Mouse (Mus musculus): Measurements from ENCODE around the gene Palmd. TPM values are rescaled to one million over a fixed set of nuclear protein-coding genes. Genes with fewer than 3 reads are reported as not detected.

The Palmd gene
- 10 to 100 TPM; 15.3 to 24.1 (median 20.2) TPM for total RNA-seq (2022)

- DNase-seq (ENCODE audit: low spot score in 2 of 2) = peak in 1 of 2 experiments; percentile 29
Measured at GRCm38 (mm10) chr3:116968540-116968997, at the start of gene Palmd. Palmd (minus strand) TSS chr3:116968987.

- DNase-seq (ENCODE audit: low spot score in 2 of 2) = no peak
Measured at GRCm38 (mm10) chr3:117010182-117010581, 41.4 kb upstream of the Palmd start.

GRCm38 (mm10) chr3:117007340-117007739 is 38.6 kb upstream of the Palmd start:
- no peak for DNase-seq (ENCODE audit: low spot score in 2 of 2)

- no peak for DNase-seq (ENCODE audit: low spot score in 2 of 2)
Measured at GRCm38 (mm10) chr3:117006636-117007035, 37.8 kb upstream of the Palmd start.

DNA sequence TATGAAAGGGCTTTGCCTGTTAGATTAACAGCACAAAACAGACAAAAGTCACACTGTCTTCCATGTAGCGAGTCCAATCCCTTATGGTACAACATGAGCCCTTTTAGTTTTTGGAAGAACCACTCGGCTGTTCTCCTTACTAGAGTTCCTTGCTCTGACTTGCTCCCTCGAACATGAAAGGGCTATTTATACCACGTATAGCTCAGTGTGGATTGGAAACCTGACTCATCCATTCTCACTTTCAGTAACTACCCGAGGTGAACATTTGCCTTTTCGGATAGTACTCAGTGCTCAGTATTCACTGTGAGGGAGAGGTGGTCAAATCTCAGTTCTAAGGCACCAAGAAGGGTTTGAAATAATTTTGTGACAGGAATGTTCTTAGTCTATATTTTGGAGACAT is 34.6 kb upstream of the Palmd start:
- DNase-seq (ENCODE audit: low spot score in 2 of 2) = no peak

GRCm38 (mm10) chr3:117001686-117002485 is 33.1 kb upstream of the Palmd start:
- no peak for DNase-seq (ENCODE audit: low spot score in 2 of 2)

- no peak for DNase-seq (ENCODE audit: low spot score in 2 of 2)
Measured at GRCm38 (mm10) chr3:116993011-116993410, 24.2 kb upstream of the Palmd start.

GRCm38 (mm10) chr3:116991180-116991579 is 22.4 kb upstream of the Palmd start:
- DNase-seq (ENCODE audit: low spot score in 2 of 2) = no peak

GRCm38 (mm10) chr3:116988221-116988620 is 19.4 kb upstream of the Palmd start:
- no peak for DNase-seq (ENCODE audit: low spot score in 2 of 2)

GRCm38 (mm10) chr3:116986451-116986850 is 17.7 kb upstream of the Palmd start:
- no peak for DNase-seq (ENCODE audit: low spot score in 2 of 2)

- DNase-seq (ENCODE audit: low spot score in 2 of 2) = no peak
Measured at GRCm38 (mm10) chr3:116985741-116986140, 17.0 kb upstream of the Palmd start.

GRCm38 (mm10) chr3:116985042-116985455 is 16.3 kb upstream of the Palmd start:
- DNase-seq (ENCODE audit: low spot score in 2 of 2) = no peak

DNA sequence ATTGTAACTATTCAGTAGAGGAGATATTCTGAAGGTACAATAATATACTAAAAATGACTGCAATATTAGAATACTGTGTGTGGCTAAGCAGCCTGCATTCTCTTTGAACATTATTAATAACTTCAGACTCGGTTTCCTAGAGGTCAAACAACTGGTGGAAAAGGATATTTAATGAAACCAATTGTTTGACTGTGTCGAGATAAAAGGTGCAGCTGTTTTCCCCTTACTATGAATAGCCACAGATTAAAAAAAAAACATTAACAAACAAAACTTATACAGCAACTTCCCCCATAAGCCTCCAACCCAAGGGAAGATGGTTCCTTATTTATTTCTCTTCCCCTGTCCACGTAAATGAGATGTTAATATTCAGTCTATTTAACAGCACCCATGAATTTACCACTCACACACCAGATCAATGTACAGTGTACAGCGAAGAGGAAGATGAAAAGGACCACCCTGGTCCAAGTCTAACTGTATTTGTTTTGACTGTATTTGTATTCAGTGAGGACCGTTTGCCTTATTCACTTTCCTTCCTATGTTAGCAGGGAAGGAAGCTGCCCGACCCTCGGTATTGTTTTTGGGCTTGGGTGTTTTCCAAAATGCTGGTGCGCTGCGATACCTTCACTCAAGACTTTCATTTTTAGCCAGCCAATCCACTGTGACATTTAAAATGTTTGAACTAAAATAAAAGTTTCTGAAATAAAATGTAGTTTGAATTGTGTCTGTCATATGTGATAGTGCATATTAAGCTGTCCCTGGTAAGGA is 13.2 kb upstream of the Palmd start:
- no peak for DNase-seq (ENCODE audit: low spot score in 2 of 2)

DNA sequence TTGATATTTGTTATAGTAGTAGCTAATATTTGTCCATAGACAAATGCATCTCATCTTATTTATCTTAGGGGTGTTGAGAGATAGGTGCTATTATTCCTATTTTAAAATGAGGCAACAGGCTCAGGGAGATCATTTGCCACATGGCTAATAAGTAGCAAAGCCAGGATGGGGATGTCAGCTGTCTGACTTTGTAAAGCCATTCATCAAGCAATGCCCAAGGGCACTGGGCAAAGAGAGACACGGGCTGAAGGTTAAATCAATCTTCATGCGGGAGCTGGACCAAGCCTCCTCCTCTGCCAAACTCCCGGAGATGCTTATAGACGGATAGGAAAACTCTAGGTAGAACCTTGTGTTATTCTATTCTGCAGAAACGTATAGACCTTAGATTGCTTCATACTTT is 999 bp upstream of the Palmd start:
- no peak for DNase-seq (ENCODE audit: low spot score in 2 of 2)

GRCm38 (mm10) chr3:116969003-116969402 is 216 bp upstream of the Palmd start:
- no peak for DNase-seq (ENCODE audit: low spot score in 2 of 2)

DNA sequence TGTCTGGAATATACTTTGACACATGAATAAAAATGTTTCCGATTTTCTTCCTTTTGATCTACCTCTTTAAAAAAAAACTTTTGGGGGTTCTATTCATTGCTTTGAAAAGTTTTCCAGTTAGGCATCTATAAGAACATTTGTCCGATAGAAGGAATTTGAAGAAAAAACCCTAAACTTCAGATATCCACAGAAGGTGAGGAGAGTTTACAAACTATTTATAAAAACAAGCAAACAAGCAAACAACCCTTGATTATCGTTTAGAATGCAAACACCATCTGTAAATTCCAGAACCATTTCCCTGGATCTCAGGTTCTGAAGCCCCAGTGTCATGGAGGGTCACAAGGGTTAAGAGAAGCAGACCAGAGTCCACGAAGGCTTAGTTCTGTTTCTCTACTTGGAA is 820 bp downstream of the Palmd start, which contains the start of gene 4930455H04Rik:
Gene 4930455H04Rik, plus strand, starts transcription at position 301 of the 400 bp plus-strand sequence.
- no peak for DNase-seq (ENCODE audit: low spot score in 2 of 2)

DNA sequence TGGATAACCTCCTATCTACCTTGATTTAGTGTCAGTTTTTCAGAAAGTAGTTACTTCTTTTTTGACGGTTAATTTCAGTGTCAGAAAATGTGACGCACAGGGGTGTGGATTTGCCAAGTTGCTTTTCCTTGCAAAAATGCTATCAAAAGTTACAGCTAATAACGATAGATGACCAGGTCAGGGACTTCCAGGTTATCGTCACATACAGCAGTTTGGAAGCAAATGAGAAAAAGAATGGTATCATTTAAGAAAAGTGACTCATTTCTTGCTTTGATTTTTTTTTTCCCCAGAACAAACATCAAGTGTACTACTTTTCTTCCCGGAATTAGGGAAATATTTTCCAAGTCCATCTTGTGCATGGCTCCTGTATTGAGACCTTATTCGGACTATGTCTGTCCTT is 1.4 kb downstream of the Palmd start:
- no peak for DNase-seq (ENCODE audit: low spot score in 2 of 2)

DNA sequence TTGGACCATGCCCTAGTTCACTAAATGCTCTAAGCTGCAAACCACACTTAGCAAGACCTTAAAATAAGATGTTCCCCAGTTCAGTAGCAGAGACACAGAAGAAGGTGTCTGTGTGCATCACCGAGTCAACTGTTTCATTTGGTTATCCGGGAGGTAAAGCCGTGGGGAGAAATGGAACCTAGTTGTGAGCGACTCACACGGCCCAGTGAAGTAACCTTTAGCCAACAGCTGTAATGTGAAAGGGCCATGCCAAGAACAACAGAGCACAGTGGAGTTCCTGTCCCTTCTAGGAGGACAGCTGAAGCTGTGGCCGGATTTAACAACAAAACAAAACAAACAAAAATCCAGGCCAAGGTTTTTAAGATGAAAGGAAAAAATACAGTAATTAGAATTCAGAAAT is 2.0 kb downstream of the Palmd start:
- no peak for DNase-seq (ENCODE audit: low spot score in 2 of 2)

- peak; percentile 10 to 15 for DNase-seq (ENCODE audit: low spot score in 2 of 2)
Measured at GRCm38 (mm10) chr3:116966225-116966624, 2.6 kb downstream of the Palmd start.

- DNase-seq (ENCODE audit: low spot score in 2 of 2) = peak in 1 of 2 experiments; percentile 36
Measured at GRCm38 (mm10) chr3:116964426-116964825, 4.4 kb downstream of the Palmd start.

DNA sequence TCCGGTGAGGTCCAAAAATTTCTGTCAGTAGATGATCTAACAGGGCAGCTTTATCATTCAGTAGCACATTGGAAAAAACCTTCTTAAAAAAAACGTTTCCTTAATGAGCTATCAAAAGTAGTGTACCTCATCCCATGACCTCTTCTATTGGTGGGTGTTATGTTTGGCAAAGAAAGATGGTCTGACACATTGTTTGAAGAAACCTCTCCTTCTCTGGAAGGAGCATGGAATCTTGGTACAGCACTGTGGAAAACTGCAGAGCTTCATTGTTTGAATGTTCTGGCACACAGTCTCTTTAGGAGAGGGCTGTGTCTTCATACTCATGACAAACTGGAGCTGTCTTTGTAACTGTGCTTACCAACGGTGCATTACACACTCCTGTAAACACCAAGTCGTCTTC is 5.6 kb downstream of the Palmd start:
- no peak for DNase-seq (ENCODE audit: low spot score in 2 of 2)

DNA sequence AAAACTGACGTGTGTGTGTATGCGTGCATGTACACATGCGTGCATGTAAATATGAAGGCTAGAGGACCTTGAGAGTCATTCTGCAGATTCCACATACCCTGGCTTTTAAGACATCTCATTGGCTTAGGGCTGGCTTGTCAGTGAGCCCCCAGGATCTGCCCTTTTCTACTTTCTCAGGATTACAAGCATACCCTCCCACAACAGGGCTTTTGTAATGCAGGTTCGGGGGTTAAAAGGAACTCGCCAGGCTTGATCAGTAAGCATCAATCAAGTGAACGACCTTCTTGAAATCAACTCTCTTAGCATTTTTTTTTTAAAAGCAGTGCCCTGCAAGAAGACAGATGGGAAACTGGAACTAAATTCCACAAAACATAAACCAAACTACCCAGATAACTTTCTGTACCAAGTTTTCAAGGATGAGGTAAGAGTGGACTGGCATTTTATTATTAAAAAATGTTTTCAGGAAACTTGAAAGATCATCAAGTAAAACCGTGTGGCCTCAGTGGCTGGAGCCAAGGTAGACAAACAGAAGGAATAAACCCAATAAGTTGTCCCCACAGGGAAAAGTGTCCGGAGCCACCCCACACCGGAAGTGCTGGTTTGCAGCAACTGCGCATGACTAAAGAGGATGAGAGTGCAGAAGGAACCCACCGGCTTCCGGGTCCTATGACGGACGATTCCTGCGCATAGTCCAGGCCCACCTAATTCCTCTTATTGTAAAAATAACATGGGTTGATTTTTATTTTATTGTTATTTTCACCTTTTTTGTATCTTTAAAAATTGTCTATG is 7.2 kb downstream of the Palmd start:
- no peak for DNase-seq (ENCODE audit: low spot score in 2 of 2)
